9 mouse cellular contexts compared by ENCODE assay signal in genomic region chr12:103348506-103348905, GRCm38 (mm10). TPM values are rescaled to one million over a fixed set of nuclear protein-coding genes. Genes with fewer than 3 reads are reported as not detected.
DNase-seq lines count a peak whose midpoint lies in the region; ATAC-seq lines count a peak whose summit lies in the region.
"Had no signal": no experiment of that assay in that cellular context is flagged by ENCODE, and none has a peak within 500 bp of the region (broad histone marks: within the 10 kb centered on the region; RNA-seq: fewer than 3 reads in every experiment).

No protein-coding gene starts in this region.

- ATAC-seq in forebrain, embryonic 14.5 days, result peak; percentile 64; the same call in 1 of the 2 replicates
- ATAC-seq in hindbrain, embryonic 14.5 days (ENCODE audit: low FRiP score), result peak; percentile 45; the same call in 1 of the 2 replicates

- no peak overlapping the region for H3K27ac ChIP-seq in forebrain, embryonic 14.5 days (ENCODE audit: low read depth, low read length)
- H3K27ac ChIP-seq in hindbrain, embryonic 14.5 days, result no peak overlapping the region
- H3K27ac ChIP-seq: liver, embryonic 15.5 days had no signal

- H3K27me3 ChIP-seq in forebrain, embryonic 14.5 days (replicated peaks; ENCODE audit: control insufficient read depth, insufficient read depth, low read length), result no peaks in the 10 kb centered on the region
- H3K27me3 ChIP-seq in hindbrain, embryonic 14.5 days (ENCODE audit: control insufficient read depth, insufficient read depth, low read length), result no peaks in the 10 kb centered on the region
- H3K27me3 ChIP-seq: liver, embryonic 15.5 days had no signal

- H3K4me1 ChIP-seq in forebrain, embryonic 14.5 days (ENCODE audit: control insufficient read depth, insufficient read depth, low read length), result no peaks in the 10 kb centered on the region
- no peaks in the 10 kb centered on the region; the same call in 1 of the 2 replicates for H3K4me1 ChIP-seq in hindbrain, embryonic 14.5 days (replicated peaks; ENCODE audit: control insufficient read depth, insufficient read depth, low read length)

- peak; percentile 77 for DNase-seq in MN1 (ENCODE audit: low spot score)
- DNase-seq in c-Kit-positive CD71-positive TER-119-negative erythroid progenitor cells, embryonic 14.5 days (ENCODE audit: low read depth), result peak; percentile 57
- peak; percentile 86 for DNase-seq in forebrain, embryonic 14.5 days (ENCODE audit: low spot score)
- peak; percentile 93 for DNase-seq in hindbrain, embryonic 14.5 days (ENCODE audit: low spot score)
- peak; percentile 63 for DNase-seq in layer of hippocampus, adult 9-11 months
- DNase-seq in lung, postnatal 25 days (ENCODE audit: low spot score), result peak; percentile 84
- DNase-seq in right cerebral cortex, adult 2 months (ENCODE audit: low spot score in 2 of 2), result peak; percentile 91 to 92
- peak; percentile 58 for DNase-seq in urinary bladder, adult 2 months (ENCODE audit: low spot score)

- no peak overlapping the region for H3K4me2 ChIP-seq in forebrain, embryonic 14.5 days (ENCODE audit: low read length)
- H3K4me2 ChIP-seq in hindbrain, embryonic 14.5 days (replicated peaks), result no peak overlapping the region
- H3K4me2 ChIP-seq: liver, embryonic 15.5 days had no signal

- no peaks in the 10 kb centered on the region for H3K36me3 ChIP-seq in forebrain, embryonic 14.5 days (ENCODE audit: control insufficient read depth, insufficient read depth, low read length)
- no peaks in the 10 kb centered on the region for H3K36me3 ChIP-seq in hindbrain, embryonic 14.5 days (replicated peaks; ENCODE audit: control insufficient read depth, insufficient read depth)
- H3K36me3 ChIP-seq: liver, embryonic 15.5 days had no signal

- 9% methylated on average over 3 of the region's 3 CpGs for WGBS in forebrain, embryonic 14.5 days
- WGBS in hindbrain, embryonic 14.5 days, result 5% methylated on average over 3 of the region's 3 CpGs

- H3K9me3 ChIP-seq in forebrain, embryonic 14.5 days (replicated peaks; ENCODE audit: control insufficient read depth, low read length), result no peaks in the 10 kb centered on the region
- H3K9me3 ChIP-seq in hindbrain, embryonic 14.5 days (ENCODE audit: control insufficient read depth, low read length), result no peaks in the 10 kb centered on the region
- H3K9me3 ChIP-seq: liver, embryonic 15.5 days had no signal

- no peak overlapping the region for H3K9ac ChIP-seq in forebrain, embryonic 14.5 days (ENCODE audit: low read length)
- H3K9ac ChIP-seq in hindbrain, embryonic 14.5 days, result no peak overlapping the region
- H3K9ac ChIP-seq: liver, embryonic 15.5 days had no signal

- no peak overlapping the region for H3K4me3 ChIP-seq in forebrain, embryonic 14.5 days (ENCODE audit: low read depth, low read length)
- no peak overlapping the region for H3K4me3 ChIP-seq in hindbrain, embryonic 14.5 days (replicated peaks; ENCODE audit: low read length)
- H3K4me3 ChIP-seq: liver, embryonic 15.5 days had no signal

RNA-seq across cellular contexts. Expression of gene Asb2, which starts 7.3 kb away (rescaled TPM):
- 0.69 and 1.0 TPM in 2 replicates for polyA plus RNA-seq in forebrain, embryonic 14.5 days (2014; fragmentation: Nextera tagmentation; extraction: Ambion mirVana)
- 1.5 and 1.6 TPM in 2 replicates for polyA plus RNA-seq in hindbrain, embryonic 14.5 days (2014; fragmentation: Nextera tagmentation; extraction: Ambion mirVana)
- polyA plus RNA-seq in urinary bladder, adult 2 months (2012; rRNA removed), result 46.8 and 55.6 TPM in 2 replicates

RNA-seq across cellular contexts. Expression of gene Fam181a, which starts 37.7 kb away (rescaled TPM):
- polyA plus RNA-seq in forebrain, embryonic 14.5 days (2014; fragmentation: Nextera tagmentation; extraction: Ambion mirVana), result 5.2 and 5.5 TPM in 2 replicates
- 8.3 and 9.1 TPM in 2 replicates for polyA plus RNA-seq in hindbrain, embryonic 14.5 days (2014; fragmentation: Nextera tagmentation; extraction: Ambion mirVana)
- not detected in 2 replicates for polyA plus RNA-seq in urinary bladder, adult 2 months (2012; rRNA removed)
- polyA plus RNA-seq: liver, embryonic 15.5 days had no signal

RNA-seq across cellular contexts. Expression of gene Otub2, which starts 40.0 kb away (rescaled TPM):
- 20.8 and 23.4 TPM in 2 replicates for polyA plus RNA-seq in forebrain, embryonic 14.5 days (2014; fragmentation: Nextera tagmentation; extraction: Ambion mirVana)
- polyA plus RNA-seq in hindbrain, embryonic 14.5 days (2014; fragmentation: Nextera tagmentation; extraction: Ambion mirVana), result 23.5 and 28.8 TPM in 2 replicates
- polyA plus RNA-seq in urinary bladder, adult 2 months (2012; rRNA removed), result 10.8 and 12.5 TPM in 2 replicates

RNA-seq across cellular contexts. Expression of gene 9330161L09Rik, which starts 59.1 kb away (rescaled TPM):
- polyA plus RNA-seq in forebrain, embryonic 14.5 days (2014; fragmentation: Nextera tagmentation; extraction: Ambion mirVana), result 1.2 and 1.3 TPM in 2 replicates
- 1.4 and 1.8 TPM in 2 replicates for polyA plus RNA-seq in hindbrain, embryonic 14.5 days (2014; fragmentation: Nextera tagmentation; extraction: Ambion mirVana)
- 0.49 and 0.59 TPM in 2 replicates for polyA plus RNA-seq in urinary bladder, adult 2 months (2012; rRNA removed)

Comparison
In these comparisons a context has a peak if more than half of its experiments do, and no peak if none do; other contexts are left out.
1. RNA of gene Asb2, which starts 7.3 kb away (polyA plus RNA-seq): 46.8 to 55.6 TPM in urinary bladder, adult 2 months; 1.5 to 1.6 TPM in hindbrain, embryonic 14.5 days and 0.69 to 1.0 TPM in forebrain, embryonic 14.5 days; every median in the first group is over 10 times any median in the second.
2. Peak in every context shown above with its lines, with median percentiles within 50 percentile points of each other: DNase-seq.